Mouse (Mus musculus) kidney, embryonic 14.5 days (tissue): ENCODE measurements around the gene Fam71a. TPM values are rescaled to one million over a fixed set of nuclear protein-coding genes. Genes with fewer than 3 reads are reported as not detected.

Experiments used
- ATAC-seq: fragments of 200-750 bp; cut with Nextera tagmentation; 2 replicates; pipeline ENCODE4 v1.8.0; 2017; ENCODE audit warnings: moderate number of reproducible peaks, mild to moderate bottlenecking, moderate TSS enrichment, moderate library complexity; ENCODE audit not compliant: low FRiP score, low TSS enrichment
- H3K27ac ChIP-seq: fragments of 300-500 bp; sonication (generic); 2 replicates; pipeline ENCODE4 v1.5.1; 2014; ENCODE audit warnings: low read depth, mild to moderate bottlenecking, low read length, moderate library complexity, mixed read lengths
- H3K27me3 ChIP-seq: fragments of 300-500 bp; sonication (generic); 2 replicates; pipeline ENCODE4 v1.6.1; 2014; ENCODE audit warnings: mild to moderate bottlenecking, low read length; ENCODE audit not compliant: control insufficient read depth, insufficient read depth
- H3K36me3 ChIP-seq: fragments of 300-500 bp; sonication (generic); 2 replicates; pipeline ENCODE4 v1.6.1; 2014; ENCODE audit warnings: low read length, mixed read lengths; ENCODE audit not compliant: control insufficient read depth, insufficient read depth
- H3K4me1 ChIP-seq: fragments of 300-500 bp; sonication (generic); 2 replicates; pipeline ENCODE4 v1.6.1; 2014; ENCODE audit warnings: low read length, mixed read lengths; ENCODE audit not compliant: control insufficient read depth, insufficient read depth
- H3K4me2 ChIP-seq: fragments of 300-500 bp; sonication (generic); replicated peaks from 2 replicates; pipeline ENCODE4 v1.6.1; 2014; ENCODE audit warnings: low read depth, mild to moderate bottlenecking, low read length
- H3K4me3 ChIP-seq: fragments of 300-500 bp; sonication (generic); 2 replicates; pipeline ENCODE4 v1.5.1; 2014; ENCODE audit warnings: mild to moderate bottlenecking, low read length
- H3K9ac ChIP-seq: fragments of 300-500 bp; sonication (generic); 2 replicates; pipeline ENCODE4 v1.6.1; 2014; ENCODE audit warnings: low read depth, mild to moderate bottlenecking, low read length, moderate library complexity
- H3K9me3 ChIP-seq: fragments of 300-500 bp; sonication (generic); 2 replicates; pipeline ENCODE4 v1.6.1; 2016; ENCODE audit warnings: low read length; ENCODE audit not compliant: control insufficient read depth
- WGBS: fragments of 180-500 bp; shearing (Covaris S2); extraction: QIAGEN DNeasy Blood & Tissue Kit; methylation state at CpG from one replicate; pipeline ENCODE4 v1.1.7; 2014; 5-methylcytosine and 5-hydroxymethylcytosine counted together
- polyA plus RNA-seq: library from polyadenylated mRNA; unstranded; fragments of >200 nt; fragmentation: Nextera tagmentation; extraction: Ambion mirVana; gene quantifications from 2 replicates; pipeline ENCODE4 v1.2.1, GENCODE M21; 2014

The Fam71a gene
- not detected in 2 replicates for polyA plus RNA-seq

DNA sequence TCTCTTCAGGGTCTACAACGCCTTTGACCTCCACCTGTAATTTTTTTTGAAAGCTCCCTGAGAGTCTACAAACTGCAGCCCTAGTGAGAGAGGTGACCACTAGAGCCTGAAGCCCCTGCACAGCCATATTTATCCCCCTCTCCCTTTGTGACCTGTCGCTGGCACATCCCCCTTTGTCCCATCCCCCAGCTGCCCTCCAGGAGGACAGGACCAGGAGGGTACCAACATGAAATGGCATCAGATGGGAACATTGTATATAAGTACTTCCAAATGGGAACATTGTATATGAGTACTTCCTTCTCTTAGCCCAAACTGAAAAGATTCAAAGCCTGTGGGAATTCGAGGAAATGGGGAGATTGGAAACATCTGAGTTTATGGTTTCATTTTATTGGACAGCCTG lies at the start of gene Fam71a:
Gene Fam71a, minus strand, starts transcription at position 101 of the 400 bp plus-strand sequence.
- Histone ChIP-seq H3K9ac (no peak within 1 kb of the TSS), H3K4me2 (no peak within 1 kb of the TSS), H3K4me3 (no peak within 1 kb of the TSS), H3K36me3 (no peaks in the 10 kb centered on the region), H3K4me1 (no peaks in the 10 kb centered on the region), H3K9me3 (no peaks in the 10 kb centered on the region), H3K27me3 (no peaks in the 10 kb centered on the region), H3K27ac (no peak within 1 kb of the TSS)
- WGBS = 82% methylated on average over 3 of the region's 3 CpGs
- ATAC-seq = no peak

DNA sequence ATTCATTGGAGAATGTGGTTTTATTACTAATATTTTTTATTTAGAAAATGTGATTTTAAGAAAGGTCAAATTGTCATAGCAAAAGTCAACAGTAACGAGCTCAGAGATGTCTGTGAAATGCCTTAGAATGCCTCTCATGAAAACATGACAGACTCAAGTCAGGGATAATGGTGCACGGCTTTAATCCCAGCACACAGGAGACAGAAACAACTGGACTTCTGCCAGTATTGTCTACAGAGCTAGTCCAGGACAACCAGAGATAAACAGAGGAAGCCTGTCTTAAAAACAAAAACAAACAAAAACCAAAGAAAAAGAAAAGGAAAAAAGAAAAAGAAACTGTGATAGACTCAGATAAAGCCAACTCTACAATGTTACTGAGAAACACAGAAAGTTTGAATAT lies 46.5 kb upstream of the Fam71a start:
- no peak overlapping the region for H3K4me3 ChIP-seq
- WGBS = 66% methylated on average over 2 of the region's 2 CpGs
- ATAC-seq = no peak
- H3K4me1 ChIP-seq = peaks cover 2% of the 10 kb centered on the region; the same call in 1 of the 2 replicates
- H3K36me3 ChIP-seq = no peaks in the 10 kb centered on the region
- H3K27me3 ChIP-seq = no peaks in the 10 kb centered on the region
- no peak overlapping the region for H3K27ac ChIP-seq
- no peaks in the 10 kb centered on the region for H3K9me3 ChIP-seq
- no peak overlapping the region for H3K4me2 ChIP-seq
- no peak overlapping the region for H3K9ac ChIP-seq

DNA sequence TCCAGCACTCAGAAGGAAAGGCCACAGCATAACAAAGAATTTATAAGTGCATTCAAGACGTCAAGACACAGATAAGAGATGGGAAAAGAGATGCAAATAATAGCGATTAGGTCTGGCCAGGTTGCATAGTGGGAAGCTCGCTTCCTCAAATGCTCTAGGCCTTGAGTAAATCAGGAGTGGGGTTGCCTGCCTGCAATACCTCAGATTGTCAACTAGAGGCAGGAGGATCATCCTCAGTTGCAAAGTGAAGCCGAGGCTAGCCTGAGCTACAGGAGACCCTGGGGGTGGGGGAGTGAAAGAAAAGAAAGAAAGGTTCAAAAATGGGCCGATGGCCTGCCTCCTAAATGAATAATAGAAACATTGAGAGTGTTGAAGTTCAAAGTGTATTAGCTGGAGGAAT lies 41.2 kb upstream of the Fam71a start:
- no peaks in the 10 kb centered on the region for H3K27me3 ChIP-seq
- H3K4me1 ChIP-seq = no peaks in the 10 kb centered on the region
- H3K4me2 ChIP-seq = no peak overlapping the region
- 79% methylated on average over 5 of the region's 5 CpGs for WGBS
- no peak overlapping the region for H3K9ac ChIP-seq
- no peaks in the 10 kb centered on the region for H3K9me3 ChIP-seq
- H3K4me3 ChIP-seq = no peak overlapping the region
- no peaks in the 10 kb centered on the region for H3K36me3 ChIP-seq
- no peak for ATAC-seq
- H3K27ac ChIP-seq = no peak overlapping the region

DNA sequence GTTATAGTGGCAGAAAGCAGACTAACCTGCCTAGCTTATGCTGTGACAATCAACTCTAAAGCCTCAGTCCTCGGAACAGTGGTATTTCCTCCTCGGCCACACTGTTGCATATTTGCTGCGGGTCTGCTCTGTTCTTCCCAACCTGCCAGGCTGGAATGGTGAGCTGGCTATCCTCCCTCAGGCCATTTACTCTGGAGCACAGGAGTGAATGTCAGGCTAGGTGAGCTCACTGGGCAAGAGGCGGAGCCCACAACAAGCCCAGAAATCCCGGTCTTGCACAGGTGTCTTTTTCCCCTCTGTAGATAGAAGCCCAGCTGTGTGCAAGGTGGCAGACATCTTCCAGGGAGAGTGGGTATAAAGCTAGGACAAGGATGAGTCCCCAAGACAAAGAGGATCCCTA lies 40.3 kb upstream of the Fam71a start:
- H3K4me2 ChIP-seq = no peak overlapping the region
- no peaks in the 10 kb centered on the region for H3K4me1 ChIP-seq
- WGBS = 69% methylated on average over 5 of the region's 5 CpGs
- no peak overlapping the region for H3K4me3 ChIP-seq
- no peaks in the 10 kb centered on the region for H3K9me3 ChIP-seq
- no peak overlapping the region for H3K9ac ChIP-seq
- no peaks in the 10 kb centered on the region for H3K27me3 ChIP-seq
- H3K36me3 ChIP-seq = no peaks in the 10 kb centered on the region
- no peak for ATAC-seq
- H3K27ac ChIP-seq = no peak overlapping the region

DNA sequence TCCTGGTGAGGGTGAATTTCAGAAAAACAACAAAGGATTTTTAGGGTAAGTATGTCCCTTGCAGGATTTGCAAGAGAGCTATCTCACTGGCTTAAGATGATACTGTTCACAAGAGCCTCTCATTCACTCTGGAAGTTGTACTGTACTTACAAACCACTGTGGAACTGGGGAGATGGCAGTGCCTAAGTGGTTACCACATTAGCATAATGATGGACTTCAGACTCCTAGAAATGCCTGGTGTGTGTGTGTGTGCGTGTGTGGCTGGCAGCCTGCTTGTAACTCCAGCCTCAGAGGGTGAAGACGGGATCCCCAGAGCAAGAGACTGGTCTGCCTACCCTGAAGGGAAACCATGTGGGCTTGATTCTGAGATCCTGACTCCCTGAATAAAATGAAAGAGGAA lies 38.9 kb upstream of the Fam71a start:
- no peak overlapping the region for H3K9ac ChIP-seq
- H3K9me3 ChIP-seq = no peaks in the 10 kb centered on the region
- no peaks in the 10 kb centered on the region for H3K36me3 ChIP-seq
- 65% methylated on average over 2 of the region's 2 CpGs for WGBS
- no peak for ATAC-seq
- H3K27ac ChIP-seq = no peak overlapping the region
- H3K4me2 ChIP-seq = no peak overlapping the region
- no peaks in the 10 kb centered on the region for H3K4me1 ChIP-seq
- H3K27me3 ChIP-seq = no peaks in the 10 kb centered on the region
- H3K4me3 ChIP-seq = no peak overlapping the region

DNA sequence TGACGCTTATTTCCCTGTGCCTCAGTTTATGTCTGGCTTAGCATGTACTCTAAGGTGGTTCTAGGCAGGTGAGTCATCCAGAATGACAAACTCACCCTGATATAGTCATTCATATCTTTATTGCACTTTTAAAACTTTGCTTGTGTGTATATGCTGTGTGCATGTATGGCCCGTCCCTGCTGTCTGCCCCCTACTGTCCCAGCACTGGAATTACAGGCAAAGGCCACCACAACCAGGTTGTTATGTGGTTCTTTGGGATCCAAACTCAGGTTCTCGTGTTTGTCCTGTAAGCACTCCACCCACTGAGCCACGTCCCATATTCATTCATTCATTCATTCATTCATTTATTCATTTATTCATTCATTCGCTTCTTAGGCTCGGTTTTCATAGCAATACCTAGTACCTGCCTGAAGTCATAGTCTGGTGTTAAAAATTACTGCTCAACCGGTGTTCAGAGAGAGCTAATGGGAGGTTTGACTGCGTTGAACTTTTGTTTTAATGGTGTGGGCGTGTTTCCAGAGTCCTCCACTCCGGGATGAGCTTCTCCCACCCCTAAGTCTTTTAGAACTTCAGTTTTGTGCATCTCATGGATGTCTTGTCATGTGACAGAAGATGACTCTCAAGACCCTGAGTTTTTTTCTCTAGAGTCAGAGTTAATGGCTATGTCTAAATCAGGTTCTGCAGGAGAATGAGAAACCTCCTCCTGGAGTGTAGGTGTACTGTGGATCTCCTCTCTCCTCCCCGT lies 37.8 kb upstream of the Fam71a start:
- WGBS = 89% methylated on average over 11 of the region's 11 CpGs

DNA sequence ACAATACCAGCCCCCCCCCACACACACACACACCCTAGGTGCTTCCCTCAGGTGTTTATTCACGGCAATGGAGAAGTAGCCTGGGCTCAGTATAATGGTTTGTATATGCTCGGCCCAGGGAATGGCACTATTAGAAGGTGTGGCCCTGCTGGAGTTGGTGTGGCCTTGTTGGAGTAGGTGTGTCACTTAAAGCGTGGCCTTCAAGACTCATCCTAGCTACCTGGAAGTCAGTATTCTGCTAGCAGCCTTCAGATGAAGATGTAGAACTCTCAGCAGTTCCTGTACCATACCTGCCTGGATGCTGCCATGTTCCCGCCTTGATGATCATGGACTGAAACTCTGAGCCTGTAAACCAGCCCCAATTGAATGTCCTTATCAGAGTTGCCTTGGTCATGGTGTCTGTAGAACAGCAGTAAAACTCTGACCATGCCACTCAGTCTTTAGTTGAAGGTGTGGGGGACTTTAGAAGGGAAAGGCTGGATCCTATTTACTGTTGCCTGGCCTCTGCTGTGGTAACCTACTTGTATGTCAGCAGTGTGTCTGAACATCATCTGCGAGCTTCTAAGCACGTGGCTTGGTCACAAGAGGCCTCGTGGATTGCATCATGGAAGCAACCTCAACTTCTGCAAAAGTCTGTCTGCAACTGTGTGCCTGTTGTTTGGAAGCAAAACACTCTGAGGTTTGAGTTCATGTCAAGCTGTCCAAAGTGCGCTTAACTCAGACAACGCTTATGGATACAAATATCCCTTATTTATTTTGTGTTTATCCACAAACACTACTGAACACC lies 36.4 kb upstream of the Fam71a start:
- H3K9me3 ChIP-seq = no peaks in the 10 kb centered on the region
- no peak overlapping the region for H3K4me2 ChIP-seq
- no peaks in the 10 kb centered on the region for H3K4me1 ChIP-seq
- WGBS = 88% methylated on average over 9 of the region's 9 CpGs
- no peak for ATAC-seq
- H3K9ac ChIP-seq = no peak overlapping the region
- H3K36me3 ChIP-seq = no peaks in the 10 kb centered on the region
- H3K27me3 ChIP-seq = no peaks in the 10 kb centered on the region
- H3K4me3 ChIP-seq = no peak overlapping the region
- H3K27ac ChIP-seq = no peak overlapping the region

More for the DNA sequence above, 37.8 kb upstream of the Fam71a start:
- no peaks in the 10 kb centered on the region for H3K36me3 ChIP-seq
- H3K4me3 ChIP-seq = no peak overlapping the region
- H3K9ac ChIP-seq = no peak overlapping the region
- no peak for ATAC-seq
- H3K9me3 ChIP-seq = no peaks in the 10 kb centered on the region
- no peak overlapping the region for H3K27ac ChIP-seq
- no peaks in the 10 kb centered on the region for H3K4me1 ChIP-seq
- H3K27me3 ChIP-seq = no peaks in the 10 kb centered on the region
- no peak overlapping the region for H3K4me2 ChIP-seq

DNA sequence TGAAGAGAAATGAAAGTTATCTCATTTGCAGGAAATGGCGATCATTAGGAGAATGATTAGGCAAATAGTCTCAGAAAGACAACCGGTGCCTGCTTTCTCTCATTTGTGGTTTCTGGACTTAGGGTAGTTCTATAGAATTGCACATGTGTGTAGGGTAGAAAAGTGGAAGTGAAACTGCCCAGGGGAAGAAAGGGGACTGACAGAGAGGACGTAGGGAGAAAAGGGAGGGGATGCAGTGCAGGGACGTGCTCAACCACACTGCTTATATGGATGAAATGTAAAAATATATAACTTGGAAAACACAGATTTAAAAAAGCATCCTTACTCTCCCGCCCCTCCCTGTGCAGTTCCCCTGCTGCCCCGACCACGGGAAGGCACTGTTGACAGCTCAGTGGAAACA lies 33.3 kb upstream of the Fam71a start:
- Histone ChIP-seq H3K36me3 (no peaks in the 10 kb centered on the region), H3K9ac (no peak overlapping the region), H3K4me3 (no peak overlapping the region), H3K27me3 (no peaks in the 10 kb centered on the region), H3K4me2 (no peak overlapping the region), H3K27ac (no peak overlapping the region), H3K4me1 (0 out of 2 replicates have a peak, but pooled peaks cover 6% of the 10 kb centered on the region), H3K9me3 (no peaks in the 10 kb centered on the region)
- WGBS = 75% methylated on average over 7 of the region's 7 CpGs
- ATAC-seq = no peak

DNA sequence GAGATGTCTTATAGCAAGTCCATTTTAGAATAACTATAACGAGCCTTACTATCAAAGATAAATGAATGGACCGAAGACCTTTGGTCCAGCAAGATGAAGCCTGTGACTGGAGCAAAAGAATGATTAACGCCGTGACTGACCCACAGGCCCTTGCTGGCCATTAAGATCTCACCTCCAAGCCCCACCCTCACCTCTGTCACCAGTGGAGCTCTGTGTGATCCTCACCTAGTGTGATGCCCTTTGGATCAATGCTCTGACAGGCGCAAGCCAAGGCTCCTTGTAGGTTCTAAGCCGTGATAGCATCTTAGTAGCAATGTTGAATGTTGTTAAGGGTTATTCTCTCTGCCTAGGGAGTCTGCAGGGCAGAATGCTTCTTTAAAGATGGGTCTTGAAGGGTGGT lies 31.4 kb upstream of the Fam71a start:
- WGBS = 92% methylated on average over 6 of the region's 6 CpGs
- Histone ChIP-seq H3K9ac (no peak overlapping the region), H3K9me3 (no peaks in the 10 kb centered on the region), H3K36me3 (no peaks in the 10 kb centered on the region), H3K27ac (no peak overlapping the region), H3K4me2 (no peak overlapping the region), H3K4me1 (0 out of 2 replicates have a peak, but pooled peaks cover 6% of the 10 kb centered on the region), H3K27me3 (peaks cover 3% of the 10 kb centered on the region; the same call in 1 of the 2 replicates), H3K4me3 (no peak overlapping the region)
- no peak for ATAC-seq
